ENCODE assay signal across 7 mouse cellular contexts in genomic region chr17:13458814-13459213, GRCm38 (mm10).
DNase-seq lines count a peak whose midpoint lies in the region; ATAC-seq lines count a peak whose summit lies in the region.
"Not testable (repeated sequence)": the region's sequence is repeated elsewhere in the genome, so short reads cannot be mapped to it uniquely, and the experiment has no call there.

No protein-coding gene starts in this region.

- H3K4me3 ChIP-seq in hindbrain, embryonic 16.5 days (ENCODE audit: low read length); kidney, embryonic 15.5 days (replicated peaks); liver, embryonic 11.5 days (ENCODE audit: low read depth, low read length); midbrain, embryonic 11.5 days (ENCODE audit: low read depth, low read length); neural tube, embryonic 14.5 days (ENCODE audit: low read depth, low read length): not testable (repeated sequence)

- not testable (repeated sequence) for H3K9ac ChIP-seq in hindbrain, embryonic 16.5 days (ENCODE audit: low read depth, low read length); kidney, embryonic 15.5 days; liver, embryonic 11.5 days (ENCODE audit: low read depth, low read length); midbrain, embryonic 11.5 days (ENCODE audit: low read length); neural tube, embryonic 14.5 days (replicated peaks; ENCODE audit: low read depth, low read length)

- DNase-seq in liver, embryonic 11.5 days (ENCODE audit: low spot score); midbrain, embryonic 11.5 days (ENCODE audit: low spot score, missing footprints): not testable (repeated sequence)

- no CpG with 5 or more reads among the region's 2 CpGs for WGBS in hindbrain, embryonic 16.5 days
- WGBS in kidney, embryonic 15.5 days: 43% methylated on average over 1 of the region's 2 CpGs
- WGBS in liver, embryonic 11.5 days: no CpG with 5 or more reads among the region's 2 CpGs
- no CpG with 5 or more reads among the region's 2 CpGs for WGBS in midbrain, embryonic 11.5 days
- no CpG with 5 or more reads among the region's 2 CpGs for WGBS in neural tube, embryonic 14.5 days

- not testable (repeated sequence) for H3K27ac ChIP-seq in hindbrain, embryonic 16.5 days (ENCODE audit: low read depth, low read length); kidney, embryonic 15.5 days; liver, embryonic 11.5 days (ENCODE audit: low read depth, low read length); midbrain, embryonic 11.5 days (ENCODE audit: low read depth, low read length); neural tube, embryonic 14.5 days (ENCODE audit: low read depth, low read length)

- not testable (repeated sequence) for H3K4me2 ChIP-seq in hindbrain, embryonic 16.5 days (ENCODE audit: low read length); kidney, embryonic 15.5 days; liver, embryonic 11.5 days; midbrain, embryonic 11.5 days; neural tube, embryonic 14.5 days (ENCODE audit: low read depth, low read length)

- ATAC-seq in common myeloid progenitor, adult 5-6 weeks (replicated peaks; ENCODE audit: low read depth, poor library complexity, severe bottlenecking): peak; percentile 69
- peak; percentile 90 for ATAC-seq in frontal cortex, adult (ENCODE audit: low TSS enrichment)
- 0 out of 2 replicates have a peak, but pooled peaks have one; percentile 48 for ATAC-seq in hindbrain, embryonic 16.5 days
- ATAC-seq in kidney, embryonic 15.5 days (replicated peaks; ENCODE audit: low FRiP score): 0 out of 2 replicates have a peak, but pooled peaks have one; percentile 60
- peak; percentile 36; the same call in 1 of the 2 replicates for ATAC-seq in liver, embryonic 11.5 days (replicated peaks; ENCODE audit: low FRiP score)
- peak; percentile 52; the same call in 1 of the 2 replicates for ATAC-seq in midbrain, embryonic 11.5 days (ENCODE audit: low FRiP score)
- 0 out of 2 replicates have a peak, but pooled peaks have one; percentile 31 for ATAC-seq in neural tube, embryonic 14.5 days (ENCODE audit: low read depth)

- H3K27me3 ChIP-seq in hindbrain, embryonic 16.5 days (replicated peaks; ENCODE audit: control insufficient read depth, insufficient read depth, low read length); kidney, embryonic 15.5 days; liver, embryonic 11.5 days (replicated peaks; ENCODE audit: control insufficient read depth, insufficient read depth, low read length); midbrain, embryonic 11.5 days (ENCODE audit: control insufficient read depth, insufficient read depth, low read length); neural tube, embryonic 14.5 days (ENCODE audit: control insufficient read depth, insufficient read depth, low read length): not testable (repeated sequence)

- H3K4me1 ChIP-seq in hindbrain, embryonic 16.5 days (ENCODE audit: control insufficient read depth, insufficient read depth, low read depth, low read length); kidney, embryonic 15.5 days; liver, embryonic 11.5 days (replicated peaks; ENCODE audit: control insufficient read depth, insufficient read depth, low read length); midbrain, embryonic 11.5 days (ENCODE audit: control insufficient read depth, insufficient read depth, low read length); neural tube, embryonic 14.5 days (ENCODE audit: control insufficient read depth, insufficient read depth, low read length): not testable (repeated sequence)

- not testable (repeated sequence) for H3K36me3 ChIP-seq in hindbrain, embryonic 16.5 days (ENCODE audit: control insufficient read depth, insufficient read depth, low read length); kidney, embryonic 15.5 days; liver, embryonic 11.5 days (ENCODE audit: control insufficient read depth, insufficient read depth, low read length); midbrain, embryonic 11.5 days (ENCODE audit: control insufficient read depth, insufficient read depth, low read length); neural tube, embryonic 14.5 days (ENCODE audit: control insufficient read depth, insufficient read depth, low read length)

- H3K9me3 ChIP-seq in hindbrain, embryonic 16.5 days (ENCODE audit: control insufficient read depth, low read length); kidney, embryonic 15.5 days (replicated peaks); liver, embryonic 11.5 days (ENCODE audit: control insufficient read depth, low read length); midbrain, embryonic 11.5 days (ENCODE audit: control insufficient read depth, low read length); neural tube, embryonic 14.5 days (ENCODE audit: control insufficient read depth, low read length): not testable (repeated sequence)

Comparison
In these comparisons a context has a peak if more than half of its experiments do, and no peak if none do; other contexts are left out.
1. ATAC-seq: peak in every context shown above with its lines; median percentile 90 in frontal cortex, adult; 69 in common myeloid progenitor, adult 5-6 weeks; 60 in kidney, embryonic 15.5 days; 52 in midbrain, embryonic 11.5 days; 48 in hindbrain, embryonic 16.5 days; 36 in liver, embryonic 11.5 days; 31 in neural tube, embryonic 14.5 days.